Mouse (Mus musculus) spleen, postnatal 4 days (tissue): ENCODE measurements at regions not wholly inside any gene's neighbourhood (a gene's known extent, or its start where the extent isn't known, plus 50 kb on each side); places are given as distances from the start of the nearest gene placed in this dataset.

ENCODE experiments used
- DNase-seq, 2 experiments: peaks; one replicate each; pipeline ENCODE4 v3.0.0; 2022; ENCODE audit warnings: low spot score in 2 of 2

- DNase-seq = no peak
Observed at GRCm38 (mm10) chr15:87365712-87366361, 178.3 kb upstream of the Fam19a5 start.

- no peak for DNase-seq
Observed at GRCm38 (mm10) chr15:87367381-87367780, 176.7 kb upstream of the Fam19a5 start.

DNA sequence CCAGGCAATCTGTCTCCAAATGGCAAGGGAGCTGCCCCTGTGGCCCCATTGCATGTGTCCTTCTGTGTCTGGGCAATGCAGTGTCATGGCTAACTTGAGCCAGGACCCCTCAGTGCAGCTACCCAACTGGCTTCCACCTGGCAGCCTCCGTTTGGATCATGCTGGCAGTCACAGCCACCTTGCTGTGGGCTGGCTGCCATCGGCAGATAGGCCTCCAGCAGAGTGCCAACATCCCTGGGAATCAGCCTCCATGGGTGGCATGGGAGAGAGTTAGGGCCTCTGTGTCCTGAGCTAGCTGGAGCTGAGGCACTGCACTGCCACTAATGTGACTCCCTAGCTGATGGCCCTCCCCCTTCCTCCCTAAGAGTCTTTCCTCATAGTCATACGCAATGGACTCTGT lies 174.7 kb upstream of the Fam19a5 start:
- no peak for DNase-seq

- no peak for DNase-seq
Observed at GRCm38 (mm10) chr15:87369836-87370235, 174.3 kb upstream of the Fam19a5 start.

GRCm38 (mm10) chr15:87370761-87371160 lies 173.3 kb upstream of the Fam19a5 start:
- no peak for DNase-seq

DNA sequence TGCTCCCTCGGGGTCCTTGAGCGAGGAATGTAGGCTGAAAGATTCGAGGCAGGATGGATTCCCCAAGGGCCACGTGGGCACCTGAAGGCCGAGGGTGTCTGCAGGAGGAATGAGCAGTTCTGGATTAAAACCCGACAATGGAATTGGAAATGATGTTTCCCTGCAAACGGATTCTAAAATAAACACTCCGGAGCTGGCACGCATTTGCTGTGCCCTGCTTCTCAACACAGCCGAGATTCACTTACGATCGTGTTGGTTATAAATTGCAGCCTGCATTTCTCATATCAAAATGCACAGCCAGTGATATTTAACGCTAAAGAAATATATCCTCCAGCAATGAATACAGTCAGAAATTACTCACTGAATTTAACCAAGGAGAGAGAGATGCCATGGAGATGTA lies 169.4 kb upstream of the Fam19a5 start:
- DNase-seq = no peak

- DNase-seq = no peak
Observed at GRCm38 (mm10) chr15:87375596-87376194, 168.4 kb upstream of the Fam19a5 start.

DNA sequence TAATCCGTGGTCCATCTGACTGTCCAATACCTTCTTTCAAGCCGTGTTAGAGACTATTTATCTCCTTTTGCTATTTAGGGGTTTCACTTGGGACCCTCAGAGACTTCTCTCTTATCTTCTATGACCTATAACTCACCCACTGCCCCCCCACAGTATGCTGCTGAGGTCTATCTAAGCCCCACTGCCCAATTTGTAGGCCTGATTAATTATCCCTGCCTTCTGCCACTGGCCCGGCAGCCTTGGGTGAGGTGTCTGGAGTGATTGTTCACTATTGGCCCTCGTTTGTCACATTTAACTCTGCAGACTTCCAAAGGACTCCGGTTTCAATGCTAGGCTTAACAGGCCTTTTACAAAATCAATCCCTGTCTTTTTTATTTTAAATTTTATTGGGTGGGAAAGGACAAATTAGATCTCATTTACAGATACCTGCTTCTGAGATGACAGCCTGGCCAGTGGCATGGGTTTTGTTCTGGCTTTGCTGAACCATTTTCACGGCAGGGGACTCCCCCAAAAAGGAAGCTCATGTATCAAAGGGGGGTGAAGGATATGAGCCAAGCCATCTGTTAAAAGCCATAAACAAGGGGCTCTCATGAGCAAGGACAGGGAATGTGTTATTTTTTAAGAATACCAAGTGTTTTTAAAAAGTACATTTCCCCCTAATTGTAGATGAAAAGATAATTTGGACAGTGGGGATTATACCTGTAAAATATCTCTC lies 160.4 kb upstream of the Fam19a5 start:
- no peak for DNase-seq

GRCm38 (mm10) chr15:87384279-87385066 lies 159.6 kb upstream of the Fam19a5 start:
- DNase-seq = no peak

DNA sequence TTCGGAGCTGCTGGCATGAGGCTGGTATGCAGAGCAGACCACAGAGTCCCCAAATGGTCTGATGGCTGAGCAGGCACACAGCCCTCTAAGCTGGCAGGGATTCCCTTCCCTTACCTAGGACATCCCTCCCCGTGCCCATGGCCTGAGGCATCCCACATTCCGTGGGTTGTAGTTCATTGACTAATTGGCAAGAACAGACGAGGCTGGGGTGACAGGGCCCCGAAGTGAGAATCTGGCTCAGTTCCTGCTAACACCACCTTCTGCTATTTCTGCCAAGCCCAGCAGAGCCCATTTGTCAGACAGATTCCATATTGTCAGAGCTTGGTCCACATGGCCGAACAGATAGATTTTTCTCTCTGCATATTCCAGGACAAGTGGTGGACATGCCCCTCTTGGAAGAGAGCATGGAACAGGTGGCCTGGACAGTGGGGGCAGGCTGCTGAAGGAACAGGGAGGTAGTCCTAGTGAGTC lies 157.6 kb upstream of the Fam19a5 start:
- no peak for DNase-seq

DNA sequence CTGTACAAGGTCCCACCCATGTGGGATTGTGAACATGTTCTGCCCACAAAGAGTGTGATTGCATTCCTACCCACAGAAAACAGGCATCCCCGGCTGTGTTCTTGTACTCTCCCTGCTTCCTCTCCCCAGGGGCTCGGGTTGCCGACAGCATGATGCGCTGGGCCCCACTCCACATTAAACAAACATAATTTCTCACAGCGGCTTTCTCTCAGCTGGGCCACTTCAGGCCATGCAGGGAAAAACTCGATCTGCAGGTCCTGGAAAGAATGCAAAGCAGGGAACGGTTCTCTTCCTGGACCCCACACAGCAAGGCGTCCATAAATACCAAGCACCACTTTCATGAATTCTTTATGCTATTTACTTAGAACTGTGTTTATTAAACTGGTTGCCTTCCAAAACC lies 152.7 kb upstream of the Fam19a5 start:
- DNase-seq = no peak

- DNase-seq = no peak
Observed at GRCm38 (mm10) chr15:87398396-87398795, 145.7 kb upstream of the Fam19a5 start.

DNA sequence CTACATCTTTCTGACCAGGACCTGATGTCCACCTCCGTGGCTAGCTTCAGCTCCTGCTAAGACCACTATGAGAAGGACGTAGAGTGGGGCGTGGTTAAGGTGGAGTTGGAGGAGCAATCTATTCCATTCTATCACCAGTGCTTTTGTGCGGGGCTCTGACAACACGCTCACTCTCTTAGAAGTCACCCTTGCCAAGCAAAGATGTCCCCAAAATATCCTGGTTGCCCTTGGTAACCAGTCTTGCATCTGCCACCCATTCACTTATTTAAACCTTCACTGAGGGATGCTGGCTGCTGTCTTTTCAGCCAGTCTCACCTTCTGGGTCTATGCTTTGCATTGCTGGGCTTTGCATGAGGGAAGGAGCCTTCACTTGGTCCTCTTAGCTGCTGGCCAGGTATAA lies 138.4 kb upstream of the Fam19a5 start:
- DNase-seq = no peak

DNA sequence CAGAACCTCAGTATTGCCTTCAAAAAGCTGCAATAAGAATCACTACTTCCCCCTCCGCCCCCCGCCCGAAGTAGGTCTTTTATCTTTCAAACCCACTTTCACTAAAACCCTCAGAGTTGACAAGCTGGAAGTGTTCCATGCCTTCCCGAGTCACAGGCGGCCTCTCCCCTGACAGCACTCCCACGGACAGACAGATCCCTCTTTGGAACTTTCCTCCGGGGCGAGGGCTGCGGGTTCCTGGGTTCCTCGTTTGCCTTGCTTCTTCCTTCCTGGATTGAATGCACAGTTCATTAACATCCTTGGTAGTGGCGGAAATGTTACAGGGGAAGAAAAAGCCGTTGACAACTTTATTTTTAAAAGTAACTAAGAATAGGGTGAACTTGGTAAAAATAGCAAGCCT lies 132.1 kb upstream of the Fam19a5 start:
- no peak for DNase-seq

DNA sequence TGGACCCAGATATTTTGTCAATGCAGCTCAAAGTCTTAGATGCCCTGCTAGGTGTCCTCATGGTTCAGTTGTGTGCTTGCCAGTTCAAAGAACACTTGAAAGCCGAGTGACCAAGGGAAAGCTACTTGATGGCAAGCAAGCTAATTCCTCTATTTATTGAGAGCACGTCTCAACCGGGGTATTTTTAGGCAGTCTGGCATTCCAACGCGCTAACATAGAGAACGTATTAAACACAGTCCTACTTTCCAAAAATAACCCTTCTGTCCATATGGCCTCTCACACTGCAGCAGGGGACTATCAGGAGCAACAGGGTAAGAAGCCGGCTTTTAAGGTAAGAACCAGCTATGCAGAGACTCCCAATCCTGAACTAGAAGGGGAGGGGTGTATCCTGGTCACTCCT lies 128.1 kb upstream of the Fam19a5 start:
- DNase-seq = no peak

DNA sequence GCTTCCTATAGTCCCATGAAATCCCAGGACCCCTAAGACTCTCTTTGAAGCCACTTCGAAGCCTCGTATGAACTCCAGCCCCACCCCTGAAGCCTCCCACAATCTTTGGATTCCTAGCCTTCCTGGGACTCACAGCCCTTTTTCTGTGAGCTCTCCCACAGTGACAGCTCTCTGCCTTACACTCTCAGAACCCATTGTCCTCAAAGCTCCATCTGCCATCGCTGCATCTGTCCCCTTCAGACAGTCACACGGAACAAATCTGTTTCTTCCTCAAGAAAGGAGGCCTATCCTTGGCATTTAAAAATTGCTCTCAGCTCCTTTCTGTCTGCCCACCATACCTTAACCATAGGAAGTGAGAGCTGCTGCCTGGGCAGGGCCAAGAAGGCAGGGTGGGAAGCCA lies 122.4 kb upstream of the Fam19a5 start:
- no peak for DNase-seq

DNA sequence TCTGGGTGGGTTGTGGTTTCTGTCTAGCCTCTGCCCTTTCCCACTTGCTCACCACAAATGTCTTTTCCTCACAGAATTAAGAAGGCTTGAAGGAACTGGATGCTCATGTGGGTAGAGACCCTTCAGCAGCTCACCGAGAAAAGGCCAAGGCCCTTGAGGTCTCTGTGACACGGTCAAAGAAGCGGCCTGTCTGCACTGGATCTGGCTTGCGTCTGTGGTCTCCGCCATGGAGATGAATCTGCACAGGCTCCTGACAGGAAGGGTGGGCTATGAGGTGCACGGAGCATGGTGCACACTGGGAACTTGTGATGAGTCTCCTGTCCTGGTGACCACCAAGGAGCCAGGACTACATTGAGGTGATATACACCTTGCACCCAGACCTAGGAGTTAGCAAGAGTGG lies 110.8 kb upstream of the Fam19a5 start:
- DNase-seq = no peak

- DNase-seq = no peak
Observed at GRCm38 (mm10) chr15:87433901-87434300, 110.2 kb upstream of the Fam19a5 start.

DNA sequence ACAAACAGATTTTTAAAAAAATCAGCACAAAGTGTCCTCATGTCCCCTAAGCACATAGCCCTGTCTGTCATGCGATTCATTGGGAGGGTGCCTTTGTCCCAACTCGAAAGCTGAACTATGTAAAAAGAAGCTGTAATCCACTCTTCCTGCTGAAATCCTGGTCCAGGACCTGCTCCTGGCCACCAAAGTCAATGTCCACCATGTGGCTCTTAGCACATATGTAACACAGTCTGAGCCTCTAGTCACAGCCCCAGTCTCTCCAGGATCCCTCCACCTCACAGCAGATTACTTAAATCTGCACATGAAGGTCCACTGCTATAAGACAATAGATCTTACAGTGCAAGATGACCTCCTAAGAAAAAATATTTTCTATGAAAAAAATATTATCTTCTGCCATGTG lies 108.5 kb upstream of the Fam19a5 start:
- no peak for DNase-seq

DNA sequence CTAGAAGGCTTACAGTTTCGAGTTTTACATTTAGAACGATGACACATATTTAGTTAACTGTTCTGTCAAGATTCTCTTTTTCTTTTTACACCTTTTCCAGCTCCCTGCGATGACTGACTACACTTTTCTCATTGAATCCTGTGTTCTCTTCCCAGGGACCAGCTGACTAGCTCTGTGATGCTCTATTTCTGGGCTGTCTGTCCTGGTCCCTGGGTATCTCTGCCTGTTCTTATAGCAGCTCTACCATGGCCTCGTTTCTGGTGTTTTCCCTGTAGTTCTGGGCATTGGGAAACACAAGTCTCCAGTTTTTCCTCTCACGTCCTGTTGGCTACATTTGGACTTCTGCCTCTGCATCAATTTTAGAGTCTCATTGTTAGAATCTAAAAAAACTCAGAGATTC lies 106.5 kb upstream of the Fam19a5 start:
- DNase-seq = no peak

- no peak for DNase-seq
Observed at GRCm38 (mm10) chr15:87458932-87459331, 85.2 kb upstream of the Fam19a5 start.

DNA sequence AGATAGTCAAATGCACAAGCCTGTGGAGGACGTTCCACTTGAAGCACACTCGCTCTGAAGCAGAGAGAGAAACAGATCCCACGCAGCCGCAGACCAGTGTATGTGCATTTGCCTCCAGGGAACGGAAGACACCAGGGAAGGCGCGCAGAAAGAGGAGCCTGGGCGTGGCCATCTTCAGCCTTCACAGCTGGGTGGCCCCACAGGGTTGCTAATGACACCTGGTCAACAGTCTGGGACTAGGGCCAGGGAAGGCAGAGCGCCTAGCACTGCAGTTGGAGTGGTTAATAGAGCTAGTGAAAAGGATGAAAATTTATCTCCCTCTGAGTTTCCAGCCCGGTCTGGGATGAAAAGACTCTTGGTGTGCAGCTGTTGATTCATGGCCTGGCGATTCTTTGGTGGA lies 67.9 kb upstream of the Fam19a5 start:
- no peak for DNase-seq
